Mouse (Mus musculus) megakaryocyte progenitor cell, adult 5-6 weeks (primary cell): Measurements from ENCODE around the gene Fstl3. TPM values are rescaled to one million over a fixed set of nuclear protein-coding genes. Genes with fewer than 3 reads are reported as not detected.

Source experiments
- ATAC-seq: replicated peaks from 2 replicates; pipeline ENCODE4 v1.8.0; 2016; ENCODE audit warnings: mild to moderate bottlenecking, moderate TSS enrichment, inconsistent platforms; ENCODE audit not compliant: poor library complexity
- total RNA-seq, 2 experiments: library from RNA; stranded (forward) in 1 of 2; stranded (reverse) in 1 of 2; fragments of 157-497, 149-512 nt in 1 of 2; fragments of 200-1000 nt in 1 of 2; gene quantifications; 2 replicates each; pipeline versions ENCODE4 v1.2.3 to v1.2.4; 2015 to 2017

Gene Fstl3
- total RNA-seq, 2 experiments from 2014 or later, result 1.3 to 2.7 TPM

- ATAC-seq, result no peak
These were observed 16.4 kb upstream of the Fstl3 start for GRCm38 (mm10) chr10:79760603-79761143.

- no peak for ATAC-seq
These were observed 14.2 kb upstream of the Fstl3 start for GRCm38 (mm10) chr10:79762875-79763274.

GRCm38 (mm10) chr10:79764234-79764633 is 12.8 kb upstream of the Fstl3 start:
- ATAC-seq, result no peak

GRCm38 (mm10) chr10:79765228-79765745 is 11.8 kb upstream of the Fstl3 start:
- ATAC-seq, result no peak

- no peak for ATAC-seq
These were observed 11.0 kb upstream of the Fstl3 start for GRCm38 (mm10) chr10:79766001-79766507.

GRCm38 (mm10) chr10:79766508-79767325 is 10.4 kb upstream of the Fstl3 start, which contains the start of gene Rnf126:
Gene Rnf126, minus strand, starts transcription at chr10:79766952.
- ATAC-seq, result peak; percentile 92

- peak; percentile 24 for ATAC-seq
These were observed 9.5 kb upstream of the Fstl3 start for GRCm38 (mm10) chr10:79767372-79768244.

GRCm38 (mm10) chr10:79768400-79768799 is 8.7 kb upstream of the Fstl3 start:
- peak; percentile 48 for ATAC-seq

- no peak for ATAC-seq
These were observed 7.7 kb upstream of the Fstl3 start for GRCm38 (mm10) chr10:79769329-79769728.

GRCm38 (mm10) chr10:79772320-79772719 is 4.8 kb upstream of the Fstl3 start:
- no peak for ATAC-seq

- no peak for ATAC-seq
These were observed 3.9 kb upstream of the Fstl3 start for GRCm38 (mm10) chr10:79773208-79773607.

- no peak for ATAC-seq
These were observed 2.4 kb upstream of the Fstl3 start for GRCm38 (mm10) chr10:79774486-79775279.

GRCm38 (mm10) chr10:79778006-79778405 is 934 bp downstream of the Fstl3 start:
- ATAC-seq, result no peak

GRCm38 (mm10) chr10:79779193-79779592 is 2.1 kb downstream of the Fstl3 start:
- no peak for ATAC-seq

- ATAC-seq, result peak; percentile 71
These were observed 3.0 kb downstream of the Fstl3 start for GRCm38 (mm10) chr10:79779784-79780663.

- peak; percentile 61 for ATAC-seq
These were observed 3.6 kb downstream of the Fstl3 start for GRCm38 (mm10) chr10:79780664-79781015.

- ATAC-seq, result 0 out of 2 replicates have a peak, but pooled peaks have one; percentile 0
These were observed 4.1 kb downstream of the Fstl3 start for GRCm38 (mm10) chr10:79781139-79781538.

GRCm38 (mm10) chr10:79781956-79782355 is 4.9 kb downstream of the Fstl3 start:
- ATAC-seq, result no peak

GRCm38 (mm10) chr10:79783050-79783449 is 6.0 kb downstream of the Fstl3 start:
- ATAC-seq, result no peak
